Comparison of ENCODE assay signal across 8 mouse cellular contexts in the genomic region with DNA sequence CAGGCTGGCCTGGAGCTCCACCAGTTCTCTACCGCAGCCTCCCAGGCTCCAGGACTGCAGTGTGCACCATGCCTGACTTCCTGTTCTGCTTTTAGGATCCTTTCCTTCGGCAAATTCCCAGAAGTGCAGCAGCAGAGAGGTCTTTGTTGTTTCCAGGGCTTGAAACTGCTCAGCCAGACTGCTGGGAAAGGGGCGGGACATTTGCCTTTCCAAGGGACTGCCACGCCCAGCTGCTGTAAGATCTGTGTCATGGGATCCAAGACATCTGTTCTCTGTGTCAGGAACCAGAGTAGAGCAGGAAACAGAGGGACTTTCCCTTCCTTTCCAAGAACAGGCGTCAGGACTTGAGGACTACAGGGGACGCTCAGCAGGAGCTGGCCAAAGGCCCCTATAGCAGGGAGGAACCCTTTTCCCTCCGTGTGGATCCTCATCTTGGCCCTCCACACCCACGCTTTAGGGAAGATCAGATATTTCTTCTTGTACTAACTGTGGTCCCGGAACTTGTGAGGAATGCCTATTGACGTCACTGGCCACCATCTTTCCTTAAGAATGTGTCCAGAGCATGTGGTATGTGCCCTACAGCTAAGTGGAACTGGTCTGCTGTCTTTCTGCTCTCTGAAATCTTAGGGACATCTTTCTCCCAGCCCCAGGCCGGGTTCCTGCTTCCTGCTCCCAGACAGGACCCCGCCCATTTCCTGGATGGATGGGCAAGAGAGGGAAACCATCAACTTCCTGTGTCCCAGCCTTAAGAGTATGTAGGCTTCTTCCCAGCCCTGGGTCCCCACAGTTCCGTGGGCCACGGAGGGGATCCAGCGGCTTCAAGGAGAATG. TPM values are rescaled to one million over a fixed set of nuclear protein-coding genes. Genes with fewer than 3 reads are reported as not detected.
DNase-seq lines count a peak whose midpoint lies in the region; ATAC-seq and TF ChIP-seq lines count a peak whose summit lies in the region.

No protein-coding gene starts in this region.

- peak overlapping the region; percentile 10; the same call in 1 of the 2 replicates for H3K4me2 ChIP-seq in forebrain, embryonic 12.5 days

- no peaks in the 10 kb centered on the region for H3K36me3 ChIP-seq in spleen, adult 2 months (ENCODE audit: control insufficient read depth, insufficient read depth, low read length)
- H3K36me3 ChIP-seq in forebrain, embryonic 12.5 days (replicated peaks): no peaks in the 10 kb centered on the region
- H3K36me3 ChIP-seq in midbrain, embryonic 10.5 days: no peaks in the 10 kb centered on the region

- H3K9me3 ChIP-seq in forebrain, embryonic 12.5 days: peaks cover 5% of the 10 kb centered on the region; the same call in 1 of the 2 replicates
- H3K9me3 ChIP-seq in midbrain, embryonic 10.5 days (replicated peaks): peaks cover 9% of the 10 kb centered on the region; the same call in 1 of the 2 replicates

- H3K4me1 ChIP-seq in spleen, adult 2 months (ENCODE audit: control insufficient read depth, insufficient read depth, insufficient read length): peaks cover 12% of the 10 kb centered on the region; the same call in 1 of the 2 replicates
- peaks cover 24% of the 10 kb centered on the region for H3K4me1 ChIP-seq in forebrain, embryonic 12.5 days
- H3K4me1 ChIP-seq in midbrain, embryonic 10.5 days: peaks cover 31% of the 10 kb centered on the region
- H3K4me1 ChIP-seq in cerebellum, adult 2 months (ENCODE audit: control insufficient read depth, insufficient read depth, low read length): no peaks in the 10 kb centered on the region

- TF ChIP-seq POLR2A in spleen, adult 2 months (IDR thresholded peaks at IDR 0.05; ENCODE audit: low read depth, low read length): no peak
- no peak for TF ChIP-seq POLR2A in cerebellum, adult 2 months (IDR thresholded peaks at IDR 0.05; ENCODE audit: borderline replicate concordance, insufficient read depth, low read length)

- WGBS in spleen, adult 2 months: 66% methylated on average over 15 of the region's 15 CpGs
- 44% methylated on average over 15 of the region's 15 CpGs for WGBS in forebrain, embryonic 12.5 days
- 44% methylated on average over 15 of the region's 15 CpGs for WGBS in midbrain, embryonic 10.5 days
- 39% methylated on average over 15 of the region's 15 CpGs for WGBS in cerebellum, adult 2 months

- ATAC-seq in forebrain, embryonic 12.5 days (ENCODE audit: low FRiP score): peak; percentile 84

- DNase-seq in spleen, adult 2 months (ENCODE audit: low read depth in 1 of 2, low spot score in 2 of 2): no peak
- DNase-seq in spleen, adult 12 weeks (ENCODE audit: low spot score): no peak
- DNase-seq in heart, postnatal 14 days: peak; percentile 86 to 87
- peak; percentile 89 to 94 for DNase-seq in kidney, postnatal 4 days
- DNase-seq in midbrain, embryonic 10.5 days (ENCODE audit: low spot score): peak; percentile 72
- DNase-seq in testis, postnatal 10 days (ENCODE audit: low spot score): peak; percentile 84
- DNase-seq in cerebellum, adult 2 months: no peak

- peak overlapping the region; percentile 24 for H3K27ac ChIP-seq in spleen, adult 2 months (ENCODE audit: insufficient read depth, low read length)
- peak overlapping the region; percentile 91 for H3K27ac ChIP-seq in forebrain, embryonic 12.5 days
- peak overlapping the region; percentile 88 for H3K27ac ChIP-seq in midbrain, embryonic 10.5 days (replicated peaks)
- H3K27ac ChIP-seq in cerebellum, adult 2 months (ENCODE audit: insufficient read depth, low read length): no peak overlapping the region

- intact Hi-C loops in heart, postnatal 14 days (cut with DNase I): loop anchor here (2.0 kb wide), 1 partner anchor 16 kb away; no protein-coding TSS in a partner anchor

- H3K27me3 ChIP-seq in spleen, adult 2 months (ENCODE audit: control insufficient read depth, insufficient read depth, low read length): no peaks in the 10 kb centered on the region
- no peaks in the 10 kb centered on the region for H3K27me3 ChIP-seq in forebrain, embryonic 12.5 days
- no peaks in the 10 kb centered on the region for H3K27me3 ChIP-seq in midbrain, embryonic 10.5 days (ENCODE audit: low read depth, poor library complexity, severe bottlenecking)
- no peaks in the 10 kb centered on the region for H3K27me3 ChIP-seq in cerebellum, adult 2 months (ENCODE audit: control insufficient read depth, insufficient read depth, low read length)

- H3K4me3 ChIP-seq in spleen, adult 2 months (ENCODE audit: extremely low read depth, insufficient read depth, insufficient read length): no peak overlapping the region
- H3K4me3 ChIP-seq in forebrain, embryonic 12.5 days (replicated peaks): no peak overlapping the region
- 0 out of 2 replicates have a peak overlapping the region, but pooled peaks have one; percentile 11 for H3K4me3 ChIP-seq in midbrain, embryonic 10.5 days
- H3K4me3 ChIP-seq in cerebellum, adult 2 months (replicated peaks; ENCODE audit: insufficient read depth, low read depth, low read length): no peak overlapping the region

- H3K9ac ChIP-seq in forebrain, embryonic 12.5 days: no peak overlapping the region; the same call in 1 of the 2 replicates

- TF ChIP-seq CTCF in spleen, adult 2 months (IDR thresholded peaks at IDR 0.05; ENCODE audit: extremely low read depth, insufficient read depth, insufficient read length, insufficient replicate concordance): no peak
- TF ChIP-seq CTCF in cerebellum, adult 2 months (IDR thresholded peaks at IDR 0.05; ENCODE audit: borderline replicate concordance, insufficient read depth, low read depth, low read length): no peak

RNA-seq across cellular contexts. Expression of a gene that starts 52.4 kb away (rescaled TPM):
- 129 and 155 TPM in 2 replicates for polyA plus RNA-seq in spleen, adult 2 months (2012; rRNA removed)
- polyA plus RNA-seq in forebrain, embryonic 12.5 days (2016; fragmentation: Nextera tagmentation; extraction: Ambion mirVana): 102 and 104 TPM in 2 replicates
- 10 to 100 TPM; 33.5 to 37.4 TPM for total RNA-seq in heart, postnatal 14 days (2021)
- polyA plus RNA-seq in midbrain, embryonic 10.5 days (2016; fragmentation: Nextera tagmentation; extraction: Ambion mirVana): 86.7 and 106 TPM in 2 replicates
- 124 and 138 TPM in 2 replicates for polyA plus RNA-seq in cerebellum, adult 2 months (2012; rRNA removed)

RNA-seq across cellular contexts. Expression of a gene that starts 57.6 kb away (rescaled TPM):
- polyA plus RNA-seq in spleen, adult 2 months (2012; rRNA removed): 115 and 171 TPM in 2 replicates
- 50.7 and 53.6 TPM in 2 replicates for polyA plus RNA-seq in forebrain, embryonic 12.5 days (2016; fragmentation: Nextera tagmentation; extraction: Ambion mirVana)
- total RNA-seq in heart, postnatal 14 days (2021): 10 to 100 TPM; 29.5 to 30.6 TPM
- polyA plus RNA-seq in midbrain, embryonic 10.5 days (2016; fragmentation: Nextera tagmentation; extraction: Ambion mirVana): 97.9 and 106 TPM in 2 replicates
- 60.7 and 82.3 TPM in 2 replicates for polyA plus RNA-seq in cerebellum, adult 2 months (2012; rRNA removed)

Comparison
In these comparisons a context has a peak if more than half of its experiments do, and no peak if none do; other contexts are left out.
1. DNase-seq: peak in heart, postnatal 14 days (2 of 2), kidney, postnatal 4 days (2 of 2), midbrain, embryonic 10.5 days (single experiment) and testis, postnatal 10 days (single experiment); none in spleen, adult 2 months (0 of 2), spleen, adult 12 weeks (single experiment) and cerebellum, adult 2 months (0 of 2).